Mouse (Mus musculus) left cerebral cortex, postnatal 25 days (tissue): ENCODE results near the gene Hint3. TPM values are rescaled to one million over a fixed set of nuclear protein-coding genes. Genes with fewer than 3 reads are reported as not detected.
"Not testable (repeated sequence)": the region's sequence is repeated elsewhere in the genome, so short reads cannot be mapped to it uniquely, and the experiment has no call there.

Experiments used
- DNase-seq, 2 experiments: peaks; one replicate each; pipeline ENCODE4 v3.0.0; 2022; ENCODE audit warnings: low spot score in 2 of 2, mixed read lengths in 1 of 2
- intact Hi-C: fragments of 180-260 bp; cut with DNase I; formaldehyde crosslinking; loops from one replicate; pipeline ENCODE4 v1.15.1; 2025
- total RNA-seq, 2 experiments: library from RNA; stranded (reverse); gene quantifications; 2 replicates each; pipeline ENCODE4 v1.2.3; 2021

Hint3 gene
- 10 to 100 TPM; 38.8 to 48.3 TPM for total RNA-seq

GRCm38 (mm10) chr10:30629513-30629912, at the start of gene Hint3:
Gene Hint3, minus strand, starts transcription at chr10:30629632.
- no peak for DNase-seq
- intact Hi-C loops: no loop called here

GRCm38 (mm10) chr10:30678051-30678450, 48.6 kb upstream of the Hint3 start:
- intact Hi-C loops: no loop called here
- no peak for DNase-seq

- no peak for DNase-seq
- intact Hi-C loops: no loop called here
Measured at GRCm38 (mm10) chr10:30674825-30675224, 45.4 kb upstream of the Hint3 start.

GRCm38 (mm10) chr10:30666580-30666979, 37.1 kb upstream of the Hint3 start:
- intact Hi-C loops: no loop called here
- DNase-seq: no peak

GRCm38 (mm10) chr10:30660564-30661328, 31.3 kb upstream of the Hint3 start:
- DNase-seq: peak in 1 of 2 experiments; percentile 28
- intact Hi-C loops: loop anchor here (5.0 kb wide), 1 partner anchor 142 kb away; the partner anchor contains the start of gene Ncoa7

GRCm38 (mm10) chr10:30655655-30656054, 26.2 kb upstream of the Hint3 start:
- DNase-seq: no peak
- intact Hi-C loops: no loop called here

GRCm38 (mm10) chr10:30647681-30648080, 18.2 kb upstream of the Hint3 start:
- intact Hi-C loops: no loop called here

GRCm38 (mm10) chr10:30638216-30638615, 8.8 kb upstream of the Hint3 start:
- intact Hi-C loops: no loop called here

More at GRCm38 (mm10) chr10:30647681-30648080, 18.2 kb upstream of the Hint3 start:
- DNase-seq: no peak

GRCm38 (mm10) chr10:30636474-30637154, 7.2 kb upstream of the Hint3 start:
- DNase-seq, intact Hi-C loops: not testable (repeated sequence)

More at GRCm38 (mm10) chr10:30638216-30638615, 8.8 kb upstream of the Hint3 start:
- no peak for DNase-seq

- no peak for DNase-seq
- intact Hi-C loops: no loop called here
Measured at GRCm38 (mm10) chr10:30632718-30633117, 3.3 kb upstream of the Hint3 start.

- DNase-seq: no peak
- intact Hi-C loops: no loop called here
Measured at GRCm38 (mm10) chr10:30629977-30630376, 545 bp upstream of the Hint3 start.

GRCm38 (mm10) chr10:30628444-30628843, 988 bp downstream of the Hint3 start:
- DNase-seq, intact Hi-C loops: not testable (repeated sequence)

GRCm38 (mm10) chr10:30627548-30627947, 1.9 kb downstream of the Hint3 start:
- no peak for DNase-seq
- intact Hi-C loops: no loop called here

- intact Hi-C loops: no loop called here
Measured at GRCm38 (mm10) chr10:30624161-30625019, 5.0 kb downstream of the Hint3 start.

GRCm38 (mm10) chr10:30622928-30623327, 6.5 kb downstream of the Hint3 start:
- DNase-seq: no peak
- intact Hi-C loops: no loop called here

More at GRCm38 (mm10) chr10:30624161-30625019, 5.0 kb downstream of the Hint3 start:
- no peak for DNase-seq

- intact Hi-C loops: loop anchor here (1.0 to 5.0 kb wide), 3 partner anchors 19 to 678 kb away; partner anchors contain the start of genes Ncoa7 and Trmt11
- no peak for DNase-seq
Measured at GRCm38 (mm10) chr10:30618918-30619210, 10.6 kb downstream of the Hint3 start.

GRCm38 (mm10) chr10:30618091-30618917, 11.1 kb downstream of the Hint3 start:
- peak; percentile 99 for DNase-seq
- intact Hi-C loops: loop anchor here (1.0 to 5.0 kb wide), 3 partner anchors 18 to 679 kb away; partner anchors contain the start of genes Ncoa7 and Trmt11

GRCm38 (mm10) chr10:30613039-30613438, 16.4 kb downstream of the Hint3 start:
- intact Hi-C loops: no loop called here
- DNase-seq: no peak

- intact Hi-C loops: no loop called here
- no peak for DNase-seq
Measured at GRCm38 (mm10) chr10:30609614-30610013, 19.8 kb downstream of the Hint3 start.
